Mouse (Mus musculus): ENCODE measurements around the gene Ntn5. TPM values are rescaled to one million over a fixed set of nuclear protein-coding genes. Genes with fewer than 3 reads are reported as not detected.

Gene Ntn5
- total and polyA plus RNA-seq, 3 experiments = 0.18 to 0.47 (median 0.26) TPM

- Histone ChIP-seq H3K9ac (ENCODE audit: low read depth, low read length) (no peak overlapping the region), H3K27ac (peak overlapping the region; percentile 78; the same call in 1 of the 2 replicates), H3K79me2 (replicated peaks; ENCODE audit: control insufficient read depth, insufficient read depth, low read length) (no peaks in the 10 kb centered on the region; the same call in 1 of the 2 replicates), H3K4me3 (peak overlapping the region; percentile 92), H3K36me3 (ENCODE audit: control insufficient read depth, insufficient read depth, low read length) (peaks cover 17% of the 10 kb centered on the region), H3K27me3 (ENCODE audit: control insufficient read depth, insufficient read depth, low read length) (no peaks in the 10 kb centered on the region), H3K4me1 (ENCODE audit: control insufficient read depth, insufficient read depth, low read length) (peaks cover 17% of the 10 kb centered on the region)
- DNase-seq = no peak
- WGBS = 61% methylated on average over 6 of the region's 6 CpGs
- no peak for TF ChIP-seq EP300 (IDR thresholded peaks at IDR 0.05; ENCODE audit: insufficient read depth, low read depth, low read length)
- TF ChIP-seq CTCF (IDR thresholded peaks at IDR 0.05) = no peak
- no peak for TF ChIP-seq POLR2A (IDR thresholded peaks at IDR 0.05; ENCODE audit: insufficient read depth, low read depth, low read length)
- intact Hi-C loops (cut with DNase I) = loop anchor here (10.0 kb wide), 1 partner anchor 969 kb away; the partner anchor contains the start of gene Vrk3
These were observed 30.2 kb downstream of the Ntn5 start for GRCm38 (mm10) chr7:45713881-45714520.

- H3K36me3 ChIP-seq (ENCODE audit: control insufficient read depth, insufficient read depth, low read length) = peaks cover 12% of the 10 kb centered on the region
- WGBS = 9% methylated on average over 14 of the region's 14 CpGs
- no peak for DNase-seq
- H3K9ac ChIP-seq (ENCODE audit: low read depth, low read length) = peak overlapping the region; percentile 84
- peaks cover 14% of the 10 kb centered on the region for H3K4me1 ChIP-seq (ENCODE audit: control insufficient read depth, insufficient read depth, low read length)
- H3K27me3 ChIP-seq (ENCODE audit: control insufficient read depth, insufficient read depth, low read length) = no peaks in the 10 kb centered on the region
- H3K27ac ChIP-seq = peak overlapping the region; percentile 78
- TF ChIP-seq EP300 (IDR thresholded peaks at IDR 0.05; ENCODE audit: insufficient read depth, low read depth, low read length) (no peak), CTCF (IDR thresholded peaks at IDR 0.05) (no peak), POLR2A (IDR thresholded peaks at IDR 0.05; ENCODE audit: insufficient read depth, low read depth, low read length) (no peak)
- H3K79me2 ChIP-seq (replicated peaks; ENCODE audit: control insufficient read depth, insufficient read depth, low read length) = no peaks in the 10 kb centered on the region; the same call in 1 of the 2 replicates
- H3K4me3 ChIP-seq = peak overlapping the region; percentile 92
- intact Hi-C loops (cut with DNase I) = loop anchor here (5.0 to 10.0 kb wide), 2 partner anchors 208 to 970 kb away; partner anchors contain the start of genes Ccdc114, Emp3 and Vrk3
These were observed 30.8 kb downstream of the Ntn5 start for GRCm38 (mm10) chr7:45714630-45715089.

DNA sequence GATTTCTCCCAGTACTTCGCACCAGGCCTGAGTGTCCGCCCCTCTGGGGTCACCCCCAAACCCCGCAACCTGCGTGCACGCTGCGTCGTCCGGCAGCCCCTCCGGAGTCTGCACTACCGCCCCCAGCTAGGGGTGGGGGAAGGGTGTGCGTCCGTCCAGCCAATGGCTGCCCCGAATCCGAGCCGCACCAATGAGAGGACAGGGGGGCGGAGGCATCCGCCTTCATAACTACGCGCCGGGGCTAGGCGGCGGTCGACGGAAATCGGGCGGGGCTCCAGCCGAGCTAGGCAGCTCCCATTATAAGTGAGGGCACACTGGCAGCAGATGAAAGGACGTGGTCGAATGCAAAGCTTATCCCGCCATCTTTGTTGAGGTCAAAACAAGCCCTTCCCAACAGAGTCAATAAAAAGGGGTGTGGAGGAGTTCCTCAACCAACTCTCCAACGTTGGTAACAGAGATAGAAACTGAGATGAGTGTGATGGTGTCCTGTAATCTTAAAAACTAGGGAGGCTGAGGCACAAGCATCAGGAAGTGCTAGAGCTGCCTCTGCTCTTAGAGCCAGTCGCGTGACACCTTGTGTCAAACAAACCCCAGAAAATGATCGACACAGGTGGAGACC lies 31.4 kb downstream of the Ntn5 start, which contains the start of gene Rpl18:
Rpl18 (plus strand) TSS at position 368 of the 619 bp plus-strand sequence.
- Histone ChIP-seq H3K36me3 (ENCODE audit: control insufficient read depth, insufficient read depth, low read length) (peaks cover 6% of the 10 kb centered on the region), H3K4me1 (ENCODE audit: control insufficient read depth, insufficient read depth, low read length) (peaks cover 12% of the 10 kb centered on the region), H3K79me2 (replicated peaks; ENCODE audit: control insufficient read depth, insufficient read depth, low read length) (no peaks in the 10 kb centered on the region; the same call in 1 of the 2 replicates), H3K4me3 (peak within 1 kb of the TSS; percentile 92), H3K27ac (peak within 1 kb of the TSS; percentile 78), H3K27me3 (ENCODE audit: control insufficient read depth, insufficient read depth, low read length) (no peaks in the 10 kb centered on the region), H3K9ac (ENCODE audit: low read depth, low read length) (peak within 1 kb of the TSS; percentile 84)
- intact Hi-C loops (cut with DNase I) = loop anchor here (5.0 to 10.0 kb wide), 2 partner anchors 207 to 970 kb away; partner anchors contain the start of genes Ccdc114, Emp3 and Vrk3
- peak; percentile 96 to 99 for DNase-seq
- peak; percentile 71 for TF ChIP-seq POLR2A (IDR thresholded peaks at IDR 0.05; ENCODE audit: insufficient read depth, low read depth, low read length)
- TF ChIP-seq CTCF (IDR thresholded peaks at IDR 0.05) = no peak
- TF ChIP-seq EP300 (IDR thresholded peaks at IDR 0.05; ENCODE audit: insufficient read depth, low read depth, low read length) = no peak
- 6% methylated on average over 34 of the region's 34 CpGs for whole genome bisulfite sequencing

- H3K9ac ChIP-seq (ENCODE audit: low read depth, low read length) = 0 out of 2 replicates have a peak overlapping the region, but pooled peaks have one; percentile 3
- no peaks in the 10 kb centered on the region for H3K27me3 ChIP-seq (ENCODE audit: control insufficient read depth, insufficient read depth, low read length)
- peak; percentile 34 to 56 for DNase-seq
- peaks cover 12% of the 10 kb centered on the region for H3K4me1 ChIP-seq (ENCODE audit: control insufficient read depth, insufficient read depth, low read length)
- H3K79me2 ChIP-seq (replicated peaks; ENCODE audit: control insufficient read depth, insufficient read depth, low read length) = no peaks in the 10 kb centered on the region; the same call in 1 of the 2 replicates
- H3K27ac ChIP-seq = peak overlapping the region; percentile 75
- WGBS = 69% methylated on average over 19 of the region's 19 CpGs
- intact Hi-C loops (cut with DNase I) = loop anchor here (5.0 to 10.0 kb wide), 2 partner anchors 206 to 971 kb away; partner anchors contain the start of genes Ccdc114, Emp3 and Vrk3
- peaks cover 6% of the 10 kb centered on the region for H3K36me3 ChIP-seq (ENCODE audit: control insufficient read depth, insufficient read depth, low read length)
- TF ChIP-seq CTCF (IDR thresholded peaks at IDR 0.05) (no peak), POLR2A (IDR thresholded peaks at IDR 0.05; ENCODE audit: insufficient read depth, low read depth, low read length) (no peak), EP300 (IDR thresholded peaks at IDR 0.05; ENCODE audit: insufficient read depth, low read depth, low read length) (no peak)
- H3K4me3 ChIP-seq = peak overlapping the region; percentile 37
These were observed 32.1 kb downstream of the Ntn5 start for GRCm38 (mm10) chr7:45715741-45716459.

- TF ChIP-seq EP300 (IDR thresholded peaks at IDR 0.05; ENCODE audit: insufficient read depth, low read depth, low read length) = no peak
- TF ChIP-seq POLR2A (IDR thresholded peaks at IDR 0.05; ENCODE audit: insufficient read depth, low read depth, low read length) = no peak
- WGBS = 82% methylated on average over 3 of the region's 3 CpGs
- DNase-seq = peak in 1 of 2 experiments; percentile 30
- Histone ChIP-seq H3K79me2 (replicated peaks; ENCODE audit: control insufficient read depth, insufficient read depth, low read length) (no peaks in the 10 kb centered on the region; the same call in 1 of the 2 replicates), H3K27me3 (ENCODE audit: control insufficient read depth, insufficient read depth, low read length) (no peaks in the 10 kb centered on the region), H3K4me1 (ENCODE audit: control insufficient read depth, insufficient read depth, low read length) (peaks cover 12% of the 10 kb centered on the region), H3K4me3 (no peak overlapping the region; the same call in 1 of the 2 replicates), H3K36me3 (ENCODE audit: control insufficient read depth, insufficient read depth, low read length) (peaks cover 6% of the 10 kb centered on the region), H3K27ac (peak overlapping the region; percentile 23), H3K9ac (ENCODE audit: low read depth, low read length) (no peak overlapping the region)
- intact Hi-C loops (cut with DNase I) = loop anchor here (5.0 to 10.0 kb wide), 2 partner anchors 206 to 972 kb away; partner anchors contain the start of genes Ccdc114, Emp3 and Vrk3
These were observed 32.6 kb downstream of the Ntn5 start for GRCm38 (mm10) chr7:45716460-45716857.
